In genomic region chr2:167941320-167941719, GRCm38 (mm10) we compare ENCODE assay signal across 11 mouse cellular contexts. TPM values are rescaled to one million over a fixed set of nuclear protein-coding genes. Genes with fewer than 3 reads are reported as not detected.
DNase-seq lines count a peak whose midpoint lies in the region; ATAC-seq and TF ChIP-seq lines count a peak whose summit lies in the region.
"Had no signal": no experiment of that assay in that cellular context is flagged by ENCODE, and none has a peak within 500 bp of the region (broad histone marks: within the 10 kb centered on the region; RNA-seq: fewer than 3 reads in every experiment).

No protein-coding gene starts in this region.

- peak overlapping the region; percentile 89 for H3K27ac ChIP-seq in heart, embryonic 16.5 days (ENCODE audit: low read length)
- peak overlapping the region; percentile 97 for H3K27ac ChIP-seq in spleen, adult 2 months (ENCODE audit: insufficient read depth, low read length)
- peak overlapping the region; percentile 73 for H3K27ac ChIP-seq in macrophage
- H3K27ac ChIP-seq in stomach, postnatal 0 days (replicated peaks), result no peak overlapping the region

- H3K4me2 ChIP-seq in heart, embryonic 16.5 days (ENCODE audit: low read depth, low read length), result no peak overlapping the region
- H3K4me2 ChIP-seq in stomach, postnatal 0 days (replicated peaks; ENCODE audit: low read depth), result no peak overlapping the region

- H3K36me3 ChIP-seq in heart, embryonic 16.5 days (ENCODE audit: control insufficient read depth, insufficient read depth), result no peaks in the 10 kb centered on the region
- no peaks in the 10 kb centered on the region for H3K36me3 ChIP-seq in spleen, adult 2 months (ENCODE audit: control insufficient read depth, insufficient read depth, low read length)
- H3K36me3 ChIP-seq in macrophage (ENCODE audit: inconsistent target), result no peaks in the 10 kb centered on the region; the same call in 1 of the 2 replicates
- no peaks in the 10 kb centered on the region for H3K36me3 ChIP-seq in stomach, postnatal 0 days (ENCODE audit: control insufficient read depth, insufficient read depth, low read length)

- TF ChIP-seq EP300 in stomach, postnatal 0 days (optimal IDR thresholded peaks at IDR 0.05), result no peak

- peak overlapping the region; percentile 62; the same call in 1 of the 2 replicates for H3K9ac ChIP-seq in heart, embryonic 16.5 days (ENCODE audit: low read length)
- H3K9ac ChIP-seq in stomach, postnatal 0 days (ENCODE audit: low read length), result no peak overlapping the region

- peaks cover 67% of the 10 kb centered on the region for H3K4me1 ChIP-seq in heart, embryonic 16.5 days (ENCODE audit: control insufficient read depth, insufficient read depth, low read length)
- H3K4me1 ChIP-seq in spleen, adult 2 months (ENCODE audit: control insufficient read depth, insufficient read depth, insufficient read length), result peaks cover 76% of the 10 kb centered on the region
- H3K4me1 ChIP-seq in stomach, postnatal 0 days (replicated peaks; ENCODE audit: control insufficient read depth, insufficient read depth), result peaks cover 23% of the 10 kb centered on the region

- H3K79me2 ChIP-seq in macrophage (ENCODE audit: inconsistent target), result peaks cover 100% of the 10 kb centered on the region

- H3K4me3 ChIP-seq in heart, embryonic 16.5 days (ENCODE audit: low read length), result no peak overlapping the region
- no peak overlapping the region for H3K4me3 ChIP-seq in spleen, adult 2 months (ENCODE audit: extremely low read depth, insufficient read depth, insufficient read length)
- no peak overlapping the region for H3K4me3 ChIP-seq in macrophage (ENCODE audit: inconsistent target)
- H3K4me3 ChIP-seq in stomach, postnatal 0 days (ENCODE audit: low read depth, low read length), result no peak overlapping the region
- H3K4me3 ChIP-seq: erythroblast, embryonic 14.5 days had no signal

- ATAC-seq in heart, embryonic 16.5 days (replicated peaks; ENCODE audit: extremely low read depth, insufficient read depth, low FRiP score), result no peak
- 0 out of 2 replicates have a peak, but pooled peaks have one; percentile 14 for ATAC-seq in stomach, postnatal 0 days (ENCODE audit: low FRiP score, low TSS enrichment)

- H3K9me3 ChIP-seq in heart, embryonic 16.5 days (replicated peaks; ENCODE audit: control insufficient read depth, low read length), result no peaks in the 10 kb centered on the region
- H3K9me3 ChIP-seq in stomach, postnatal 0 days (ENCODE audit: control insufficient read depth, low read length), result no peaks in the 10 kb centered on the region

- TF ChIP-seq POLR2A in spleen, adult 2 months (IDR thresholded peaks at IDR 0.05; ENCODE audit: low read depth, low read length), result no peak

- 74% methylated on average over 4 of the region's 4 CpGs for WGBS in heart, embryonic 16.5 days
- WGBS in spleen, adult 2 months, result 77% methylated on average over 4 of the region's 4 CpGs
- 90% methylated on average over 2 of the region's 4 CpGs for WGBS in macrophage (ENCODE audit: missing documents)
- WGBS in stomach, postnatal 0 days, result 83% methylated on average over 4 of the region's 4 CpGs

- no peaks in the 10 kb centered on the region for H3K27me3 ChIP-seq in heart, embryonic 16.5 days (ENCODE audit: control insufficient read depth, insufficient read depth, low read length)
- no peaks in the 10 kb centered on the region for H3K27me3 ChIP-seq in spleen, adult 2 months (ENCODE audit: control insufficient read depth, insufficient read depth, low read length)
- no peaks in the 10 kb centered on the region for H3K27me3 ChIP-seq in stomach, postnatal 0 days (ENCODE audit: control insufficient read depth, insufficient read depth, low read length)

- TF ChIP-seq CTCF in spleen, adult 2 months (IDR thresholded peaks at IDR 0.05; ENCODE audit: extremely low read depth, insufficient read depth, insufficient read length, insufficient replicate concordance), result no peak
- peak; percentile 43 for TF ChIP-seq CTCF in stomach, postnatal 0 days (IDR thresholded peaks at IDR 0.05; ENCODE audit: low read depth)

- DNase-seq in heart, adult 9 months (ENCODE audit: low spot score in 2 of 2), result no peak
- no peak for DNase-seq in spleen, adult 2 months (ENCODE audit: low read depth in 1 of 2, low spot score in 2 of 2)
- no peak for DNase-seq in spleen, postnatal 14 days (ENCODE audit: low spot score in 2 of 2)
- DNase-seq in stomach, postnatal 0 days (ENCODE audit: low spot score), result no peak
- no peak for DNase-seq in adrenal gland, postnatal 25 days
- DNase-seq in left cerebral cortex, adult 9 months (ENCODE audit: low spot score in 2 of 2), result no peak
- DNase-seq: gastrocnemius, postnatal 25 days; kidney, adult 2 months had no signal

RNA-seq across cellular contexts. Expression of gene Ptpn1, which starts 9.5 kb away (rescaled TPM):
- 44.7 and 50.8 TPM in 2 replicates for polyA plus RNA-seq in heart, embryonic 16.5 days (2015; fragmentation: Nextera tagmentation; extraction: Ambion mirVana)
- polyA plus RNA-seq in spleen, adult 2 months (2012; rRNA removed), result 83.8 and 110 TPM in 2 replicates
- total RNA-seq in macrophage (2018; cell fraction: chromatin; rRNA removed), result 100 to 1,000 TPM in 24 of 26 experiments, 10 to 100 TPM in 2; 74.2 to 281 (median 160) TPM
- 100 to 1,000 TPM in 25 of 26 experiments, 10 to 100 TPM in 1; 88.0 to 169 (median 121) TPM for total RNA-seq in macrophage (2018; cell fraction: cytosol; rRNA removed)
- 100 to 1,000 TPM in 23 of 26 experiments, 10 to 100 TPM in 3; 68.9 to 253 (median 154) TPM for total RNA-seq in macrophage (2018; cell fraction: nucleus; rRNA removed)
- 78.9 to 381 TPM (median 119 TPM) in 3 replicates for polyA plus RNA-seq in macrophage (2018)
- 51.1 and 51.3 TPM in 2 replicates for polyA plus RNA-seq in stomach, postnatal 0 days (2015; fragmentation: Nextera tagmentation; extraction: Ambion mirVana)
- 37.0 and 53.1 TPM in 2 replicates for total RNA-seq in adrenal gland, postnatal 25 days (2021)
